In the genomic region with DNA sequence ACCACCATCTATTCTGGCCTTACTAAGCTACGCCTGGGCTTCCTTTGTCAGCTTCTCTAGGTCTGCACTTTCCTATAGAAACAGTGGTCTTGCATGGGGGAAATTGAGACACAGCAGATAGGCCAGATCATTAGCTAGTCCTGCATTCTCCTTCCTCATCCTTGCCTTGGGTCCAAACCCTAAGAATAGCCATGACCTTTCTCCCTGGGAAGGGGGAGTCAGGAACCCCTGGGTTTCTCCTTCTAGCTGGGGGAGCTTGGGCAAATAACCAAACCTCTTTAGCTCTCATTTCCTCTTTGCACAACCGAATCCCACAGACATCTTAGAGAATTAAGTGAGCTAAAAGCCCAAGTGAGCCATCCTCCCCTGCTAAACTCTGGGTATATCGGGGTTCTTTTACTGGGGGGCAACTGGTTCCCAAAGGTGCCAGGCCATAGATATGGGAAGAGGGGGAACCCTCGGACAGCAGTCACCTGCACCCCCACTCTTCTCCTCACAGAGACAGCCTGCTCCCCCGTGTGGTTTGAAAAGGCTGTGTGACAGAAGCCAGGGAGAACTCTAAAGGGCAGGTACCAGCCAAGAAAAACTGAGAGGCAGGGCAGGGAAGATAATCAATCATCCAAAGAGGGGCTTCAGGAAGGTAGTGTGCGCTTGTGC, we compare ENCODE assay signal across 8 mouse cellular contexts.
A peak's percentile ranks its signal among the peaks of the same experiment; 100 is the strongest.
DNase-seq lines count a peak whose midpoint lies in the region; ATAC-seq lines count a peak whose summit lies in the region.

No protein-coding gene starts in this region.

- no peaks in the 10 kb centered on the region for H3K9me3 ChIP-seq in forebrain, embryonic 16.5 days (ENCODE audit: control insufficient read depth, low read length)

- DNase-seq in gastrocnemius, postnatal 14 days = peak; percentile 30
- DNase-seq in gastrocnemius, adult 18-20 months (ENCODE audit: low spot score) = no peak
- DNase-seq in CD4-positive helper T cell, adult 2 months (ENCODE audit: low read depth, low spot score) = peak; percentile 26
- no peak for DNase-seq in spleen, postnatal 4 days (ENCODE audit: low spot score in 2 of 2)
- DNase-seq in left cerebral cortex, postnatal 25 days (ENCODE audit: low spot score in 2 of 2) = no peak

- H3K4me3 ChIP-seq in forebrain, embryonic 16.5 days (replicated peaks; ENCODE audit: low read length) = no peak overlapping the region
- H3K4me3 ChIP-seq in macrophage (ENCODE audit: inconsistent target) = no peak overlapping the region

- no peak for ATAC-seq in forebrain, embryonic 16.5 days
- ATAC-seq in megakaryocyte-erythroid progenitor cell, adult 5-6 weeks (replicated peaks; ENCODE audit: low FRiP score, low TSS enrichment, poor library complexity, severe bottlenecking) = no peak

- H3K27ac ChIP-seq in forebrain, embryonic 16.5 days (ENCODE audit: low read length) = peak overlapping the region; percentile 98
- H3K27ac ChIP-seq in macrophage = peak overlapping the region; percentile 13

- H3K79me2 ChIP-seq in macrophage (ENCODE audit: inconsistent target) = no peaks in the 10 kb centered on the region

- H3K9ac ChIP-seq in forebrain, embryonic 16.5 days (replicated peaks; ENCODE audit: low read depth, low read length) = no peak overlapping the region

- 39% methylated on average over 6 of the region's 6 CpGs for WGBS in forebrain, embryonic 16.5 days
- WGBS in macrophage (ENCODE audit: missing documents) = 6% methylated on average over 6 of the region's 6 CpGs

- H3K36me3 ChIP-seq in forebrain, embryonic 16.5 days (ENCODE audit: control insufficient read depth, insufficient read depth) = no peaks in the 10 kb centered on the region
- H3K36me3 ChIP-seq in macrophage (ENCODE audit: inconsistent target) = no peaks in the 10 kb centered on the region

- intact Hi-C loops in gastrocnemius, postnatal 14 days (cut with DNase I; ENCODE audit: low total_unique reads) = no loop called here
- intact Hi-C loops in left cerebral cortex, postnatal 25 days (cut with DNase I) = no loop called here

- H3K4me2 ChIP-seq in forebrain, embryonic 16.5 days (ENCODE audit: low read length) = no peak overlapping the region

- no peaks in the 10 kb centered on the region for H3K27me3 ChIP-seq in forebrain, embryonic 16.5 days (replicated peaks; ENCODE audit: control insufficient read depth, insufficient read depth, low read length)

- H3K4me1 ChIP-seq in forebrain, embryonic 16.5 days (replicated peaks; ENCODE audit: control insufficient read depth, insufficient read depth, low read length) = peaks cover 99% of the 10 kb centered on the region

Comparison
In these comparisons a context has a peak if more than half of its experiments do, and no peak if none do; other contexts are left out.
1. DNase-seq: peak in gastrocnemius, postnatal 14 days (single experiment) and CD4-positive helper T cell, adult 2 months (single experiment); none in gastrocnemius, adult 18-20 months (single experiment), spleen, postnatal 4 days (0 of 2) and left cerebral cortex, postnatal 25 days (0 of 2).